Mouse (Mus musculus) heart, embryonic 11.5 days (tissue): ENCODE data around the gene Xrn2. TPM values are rescaled to one million over a fixed set of nuclear protein-coding genes. Genes with fewer than 3 reads are reported as not detected.

ENCODE experiments used
- ATAC-seq: fragments of 200-750 bp; cut with Nextera tagmentation; replicated peaks from 2 replicates; pipeline ENCODE4 v1.8.0; 2017; ENCODE audit warnings: moderate library complexity; ENCODE audit not compliant: insufficient number of reproducible peaks, low FRiP score, low TSS enrichment
- H3K27ac ChIP-seq: fragments of 300-500 bp; sonication (generic); 2 replicates; pipeline ENCODE4 v1.5.1; 2014; ENCODE audit warnings: mild to moderate bottlenecking, low read depth, low read length
- H3K27me3 ChIP-seq: fragments of 300-500 bp; sonication (generic); 2 replicates; pipeline ENCODE4 v1.6.1; 2014; ENCODE audit warnings: mild to moderate bottlenecking, low read length, mixed read lengths; ENCODE audit not compliant: control insufficient read depth, insufficient read depth
- H3K36me3 ChIP-seq: fragments of 300-500 bp; sonication (generic); 2 replicates; pipeline ENCODE4 v1.6.1; 2014; ENCODE audit warnings: mild to moderate bottlenecking, low read length, moderate library complexity, mixed read lengths; ENCODE audit not compliant: control insufficient read depth, insufficient read depth
- H3K4me1 ChIP-seq: fragments of 300-500 bp; sonication (generic); 2 replicates; pipeline ENCODE4 v1.6.1; 2014; ENCODE audit warnings: low read length; ENCODE audit not compliant: control insufficient read depth, insufficient read depth
- H3K4me2 ChIP-seq: fragments of 300-500 bp; sonication (generic); 2 replicates; pipeline ENCODE4 v1.6.1; 2014; ENCODE audit warnings: mild to moderate bottlenecking, moderate library complexity
- H3K4me3 ChIP-seq: fragments of 300-500 bp; sonication (generic); 2 replicates; pipeline ENCODE4 v1.5.1; 2014; ENCODE audit warnings: low read depth, low read length
- H3K9ac ChIP-seq: fragments of 300-500 bp; sonication (generic); 2 replicates; pipeline ENCODE4 v1.6.1; 2014; ENCODE audit warnings: mild to moderate bottlenecking, low read depth, low read length, moderate library complexity
- H3K9me3 ChIP-seq: fragments of 300-500 bp; sonication (generic); replicated peaks from 2 replicates; pipeline ENCODE4 v1.6.1; 2016; ENCODE audit warnings: low read length; ENCODE audit not compliant: control insufficient read depth
- WGBS: fragments of 180-500 bp; shearing (Covaris S2); extraction: QIAGEN DNeasy Blood & Tissue Kit; methylation state at CpG from one replicate; pipeline ENCODE4 v1.1.7; 2014; ENCODE audit not compliant: insufficient replicate concordance; 5-methylcytosine and 5-hydroxymethylcytosine counted together
- polyA plus RNA-seq: library from polyadenylated mRNA; unstranded; fragments of >200 nt; fragmentation: Nextera tagmentation; extraction: Ambion mirVana; gene quantifications from 2 replicates; pipeline ENCODE4 v1.2.1, GENCODE M21; 2014

Gene Xrn2
- polyA plus RNA-seq, 1 experiment from 2014 or later: 70.3 TPM

GRCm38 (mm10) chr2:147023560-147023959 is 10.8 kb downstream of the Xrn2 start:
- Histone ChIP-seq H3K4me2 (no peak overlapping the region), H3K36me3 (peaks cover 2% of the 10 kb centered on the region; the same call in 1 of the 2 replicates), H3K9me3 (no peaks in the 10 kb centered on the region), H3K9ac (no peak overlapping the region), H3K27ac (no peak overlapping the region), H3K4me1 (no peaks in the 10 kb centered on the region), H3K4me3 (no peak overlapping the region), H3K27me3 (no peaks in the 10 kb centered on the region)
- no peak for ATAC-seq
- 84% methylated on average over 4 of the region's 4 CpGs for WGBS

GRCm38 (mm10) chr2:147033065-147033464 is 20.3 kb downstream of the Xrn2 start:
- no peak for ATAC-seq
- Histone ChIP-seq H3K36me3 (peaks cover 18% of the 10 kb centered on the region), H3K4me3 (no peak overlapping the region), H3K27ac (no peak overlapping the region), H3K9me3 (no peaks in the 10 kb centered on the region), H3K4me1 (no peaks in the 10 kb centered on the region), H3K27me3 (no peaks in the 10 kb centered on the region), H3K4me2 (no peak overlapping the region), H3K9ac (no peak overlapping the region)
- WGBS: 70% methylated on average over 2 of the region's 2 CpGs

GRCm38 (mm10) chr2:147035864-147036263 is 23.1 kb downstream of the Xrn2 start:
- Histone ChIP-seq H3K27me3 (no peaks in the 10 kb centered on the region), H3K27ac (no peak overlapping the region), H3K4me3 (no peak overlapping the region), H3K4me2 (no peak overlapping the region), H3K36me3 (peaks cover 12% of the 10 kb centered on the region), H3K9ac (no peak overlapping the region), H3K4me1 (no peaks in the 10 kb centered on the region), H3K9me3 (no peaks in the 10 kb centered on the region)
- no peak for ATAC-seq
- 96% methylated on average over 2 of the region's 2 CpGs for WGBS

GRCm38 (mm10) chr2:147047051-147047450 is 34.3 kb downstream of the Xrn2 start:
- Histone ChIP-seq H3K9me3 (no peaks in the 10 kb centered on the region), H3K27me3 (no peaks in the 10 kb centered on the region), H3K27ac (no peak overlapping the region), H3K4me3 (no peak overlapping the region), H3K36me3 (peaks cover 14% of the 10 kb centered on the region), H3K4me2 (no peak overlapping the region), H3K9ac (no peak overlapping the region), H3K4me1 (no peaks in the 10 kb centered on the region)
- 92% methylated on average over 3 of the region's 3 CpGs for WGBS
- no peak for ATAC-seq

- no peaks in the 10 kb centered on the region for H3K9me3 ChIP-seq
These were observed 40.6 kb downstream of the Xrn2 start for GRCm38 (mm10) chr2:147053229-147053892.

GRCm38 (mm10) chr2:147067480-147068246 is 54.9 kb downstream of the Xrn2 start:
- WGBS: 66% methylated on average over 1 of the region's 1 CpGs
- no peaks in the 10 kb centered on the region for H3K27me3 ChIP-seq
- ATAC-seq: no peak
- no peaks in the 10 kb centered on the region for H3K9me3 ChIP-seq
- no peaks in the 10 kb centered on the region; the same call in 1 of the 2 replicates for H3K4me1 ChIP-seq
- H3K36me3 ChIP-seq: 0 out of 2 replicates have a peak, but pooled peaks cover 3% of the 10 kb centered on the region
- H3K9ac ChIP-seq: no peak overlapping the region
- no peak overlapping the region for H3K4me2 ChIP-seq
- H3K4me3 ChIP-seq: no peak overlapping the region
- no peak overlapping the region for H3K27ac ChIP-seq

More at GRCm38 (mm10) chr2:147053229-147053892, 40.6 kb downstream of the Xrn2 start:
- H3K4me2 ChIP-seq: no peak overlapping the region
- H3K4me3 ChIP-seq: no peak overlapping the region
- no peak overlapping the region for H3K9ac ChIP-seq
- H3K27ac ChIP-seq: no peak overlapping the region
- no peaks in the 10 kb centered on the region for H3K27me3 ChIP-seq
- no peak for ATAC-seq
- H3K36me3 ChIP-seq: peaks cover 13% of the 10 kb centered on the region; the same call in 1 of the 2 replicates
- no peaks in the 10 kb centered on the region for H3K4me1 ChIP-seq
- 93% methylated on average over 2 of the region's 2 CpGs for WGBS

GRCm38 (mm10) chr2:147069077-147069476 is 56.3 kb downstream of the Xrn2 start:
- 0 out of 2 replicates have a peak, but pooled peaks cover 3% of the 10 kb centered on the region for H3K36me3 ChIP-seq
- 65% methylated on average over 1 of the region's 1 CpGs for WGBS
- ATAC-seq: no peak

GRCm38 (mm10) chr2:147070305-147070704 is 57.5 kb downstream of the Xrn2 start:
- Histone ChIP-seq H3K4me1 (no peaks in the 10 kb centered on the region; the same call in 1 of the 2 replicates), H3K27ac (no peak overlapping the region), H3K4me3 (no peak overlapping the region), H3K36me3 (peaks cover 3% of the 10 kb centered on the region; the same call in 1 of the 2 replicates), H3K9ac (no peak overlapping the region), H3K9me3 (no peaks in the 10 kb centered on the region), H3K4me2 (no peak overlapping the region), H3K27me3 (no peaks in the 10 kb centered on the region)
- ATAC-seq: no peak
- 75% methylated on average over 1 of the region's 1 CpGs for WGBS

More at GRCm38 (mm10) chr2:147069077-147069476, 56.3 kb downstream of the Xrn2 start:
- Histone ChIP-seq H3K4me3 (no peak overlapping the region), H3K27ac (no peak overlapping the region), H3K9ac (no peak overlapping the region), H3K4me2 (no peak overlapping the region), H3K27me3 (no peaks in the 10 kb centered on the region), H3K9me3 (no peaks in the 10 kb centered on the region), H3K4me1 (no peaks in the 10 kb centered on the region; the same call in 1 of the 2 replicates)
